Mouse (Mus musculus): Measurements from ENCODE around the gene Nit1. TPM values are rescaled to one million over a fixed set of nuclear protein-coding genes. Genes with fewer than 3 reads are reported as not detected.

Nit1 gene
- polyA plus RNA-seq (2012; rRNA removed), result 20.0 and 23.2 TPM in 2 replicates

DNA sequence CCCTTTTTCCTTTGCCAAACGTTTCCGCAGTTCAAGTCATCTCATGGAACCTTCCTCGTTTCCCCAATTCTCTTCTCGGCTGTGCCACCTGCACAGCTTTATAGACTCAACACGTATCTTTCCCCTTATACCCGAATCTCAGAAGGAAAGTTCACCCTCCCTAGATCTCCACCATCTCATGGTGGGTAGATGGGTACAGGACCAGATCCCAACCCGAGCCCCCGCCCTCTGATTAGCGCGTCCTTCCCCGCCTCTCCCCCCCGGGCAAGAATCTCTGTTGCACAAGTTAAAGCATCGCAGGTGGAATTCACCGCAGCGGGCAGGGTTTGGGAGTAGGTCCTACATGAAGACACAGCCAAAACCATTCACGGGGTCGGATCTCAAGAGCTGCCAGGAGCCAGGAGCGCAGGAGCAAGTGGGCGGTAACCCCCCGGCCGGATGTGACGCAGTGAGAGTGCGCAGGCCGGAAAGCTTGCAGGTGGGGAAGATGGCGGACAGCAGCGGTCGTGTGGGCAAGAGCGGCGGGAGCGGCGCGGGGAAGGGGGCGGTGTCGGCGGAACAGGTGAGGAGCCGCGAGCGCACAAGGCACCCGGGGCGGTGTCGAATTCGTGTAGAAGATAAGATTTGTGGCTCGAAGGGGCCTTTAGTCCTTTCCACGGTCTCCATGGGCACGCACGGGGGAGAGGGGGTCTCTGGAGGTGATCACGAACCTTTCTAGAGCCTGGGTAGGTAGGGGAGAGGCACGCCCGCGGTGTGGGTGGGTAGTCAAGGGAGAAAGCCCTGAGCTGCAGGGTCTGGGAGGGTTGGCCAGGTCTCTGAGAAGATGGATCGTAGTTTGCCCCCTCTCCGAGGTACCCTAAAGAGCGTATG lies at the start of gene Nit1, which contains the start of gene Pfdn2:
Gene Nit1, minus strand, starts transcription at position 422 of the 870 bp plus-strand sequence.
Gene Pfdn2, plus strand, starts transcription at position 446 of the 870 bp plus-strand sequence.

DNA sequence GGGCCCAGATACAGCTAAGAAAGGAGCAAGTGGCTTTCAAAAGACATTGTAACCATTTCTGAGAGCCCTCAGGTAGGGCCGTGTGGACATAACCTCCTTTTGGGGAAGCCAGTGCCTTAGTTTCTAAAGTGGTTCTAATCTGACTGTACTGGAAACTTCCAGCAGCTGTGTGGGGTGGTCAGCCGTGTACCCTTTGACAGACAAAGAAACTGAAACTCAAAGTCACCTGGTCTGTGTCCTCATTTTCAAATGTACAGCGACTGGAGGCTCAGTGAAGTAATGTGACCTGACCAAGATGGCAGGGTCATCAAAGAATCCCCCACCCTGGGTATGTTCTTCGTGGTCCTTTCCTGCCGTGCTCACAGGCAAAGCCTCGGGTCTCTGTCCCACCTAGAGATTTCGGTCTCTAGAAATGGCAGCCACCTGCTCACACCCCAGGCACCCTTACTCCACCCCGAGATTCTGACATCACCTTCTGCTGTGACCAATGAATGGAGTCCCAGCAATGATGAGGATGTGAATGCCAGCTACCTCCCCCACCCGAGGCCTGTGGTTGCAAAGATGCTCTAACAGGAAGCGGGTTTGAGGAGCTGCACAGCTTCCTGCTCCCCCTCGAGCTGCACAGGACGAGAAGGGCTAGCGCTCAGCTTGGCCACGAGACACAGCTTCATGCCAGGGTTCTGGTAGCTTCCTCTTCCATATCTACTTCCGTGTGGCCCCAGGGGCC lies 43.1 kb upstream of the Nit1 start, which contains the start of gene Arhgap30:
Gene Arhgap30, plus strand, starts transcription at position 579 of the 727 bp plus-strand sequence.

DNA sequence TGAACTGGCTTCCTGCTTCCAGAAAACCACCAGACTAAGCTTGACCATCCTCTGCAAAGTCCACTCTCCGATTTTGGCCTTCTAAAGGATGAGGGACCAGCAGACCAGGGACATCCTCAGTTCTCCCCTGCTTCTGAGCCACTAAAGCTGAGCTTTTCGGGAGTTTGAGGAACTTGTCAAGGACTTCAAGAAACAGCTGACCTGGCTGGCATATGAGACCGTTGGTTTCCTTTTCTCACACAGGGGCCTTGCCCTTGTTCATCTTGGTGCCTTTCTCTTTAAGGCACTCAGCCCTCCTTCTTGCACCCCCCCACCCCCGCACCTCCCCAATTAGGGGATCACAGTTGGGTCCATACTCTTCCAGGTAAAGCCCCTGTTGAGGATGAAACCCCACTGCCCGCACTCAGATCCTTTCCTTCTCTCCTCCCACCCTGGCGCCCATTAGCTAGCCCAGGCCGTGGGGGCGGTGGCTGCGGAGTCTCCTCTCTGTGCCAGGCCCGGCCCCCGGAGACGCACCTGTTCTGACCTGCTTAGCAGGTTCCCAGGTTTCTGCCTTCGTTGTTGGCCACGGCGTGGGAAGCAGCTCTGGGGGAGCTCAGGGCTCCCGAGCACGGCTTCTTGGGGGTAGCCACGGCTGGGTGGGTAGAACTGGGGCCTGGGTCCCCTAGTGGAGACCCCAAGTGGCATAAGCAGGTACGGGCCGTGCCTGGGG lies 24.6 kb upstream of the Nit1 start, which contains the start of gene Nectin4:
Gene Nectin4, plus strand, starts transcription at position 255 of the 712 bp plus-strand sequence.

GRCm38 (mm10) chr1:171360656-171361055 lies 15.2 kb upstream of the Nit1 start, which contains the start of gene Klhdc9:
Klhdc9 (minus strand) TSS chr1:171360798.

GRCm38 (mm10) chr1:171328839-171329432 lies 16.5 kb downstream of the Nit1 start, which contains the start of gene Dedd:
Dedd (plus strand) TSS chr1:171329145.

DNA sequence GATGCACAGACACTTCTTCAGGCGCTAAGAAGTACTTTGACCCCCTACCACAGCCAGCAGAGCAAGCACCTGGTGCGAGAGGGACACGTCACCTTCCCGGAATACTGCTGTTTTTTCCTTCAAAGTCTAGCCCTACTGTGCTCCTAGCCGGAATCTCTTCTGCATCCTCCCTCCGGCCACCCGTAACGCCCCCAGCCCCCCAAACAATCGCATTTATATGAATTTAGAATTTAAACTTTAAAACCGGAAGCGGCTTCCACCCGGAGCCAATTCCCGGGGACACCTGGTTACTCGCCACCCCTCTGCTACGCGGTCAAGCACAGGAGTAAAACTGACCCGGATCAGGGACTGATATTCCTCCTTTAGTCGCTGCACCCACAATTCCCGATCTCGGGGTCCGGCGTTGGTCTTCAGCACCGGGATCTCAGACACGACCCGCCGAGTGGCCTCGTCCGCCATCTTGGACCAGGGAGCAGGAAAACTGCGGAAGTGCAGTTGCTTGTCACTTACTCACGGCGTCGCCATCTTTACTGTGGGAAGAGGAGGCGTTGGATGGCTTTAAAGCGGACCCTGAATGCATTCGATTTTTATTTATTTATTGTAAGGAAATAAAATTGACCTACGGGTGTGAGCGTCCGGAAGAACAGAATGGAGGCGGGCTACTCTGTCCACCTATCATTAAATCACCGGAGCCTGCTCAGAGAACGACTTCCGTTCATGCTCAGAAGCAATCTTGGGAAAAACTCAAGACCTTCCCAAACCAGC lies 51.0 kb downstream of the Nit1 start, which contains the start of gene Ufc1:
Gene Ufc1, minus strand, starts transcription at position 727 of the 765 bp plus-strand sequence.

Other genes with a start within 250 kb of the Nit1 start
- 2.0 and 2.2 TPM in 2 replicates for gene Cfap126, start 231.7 kb downstream of the Nit1 start, polyA plus RNA-seq (2012; rRNA removed)
- 101 and 123 TPM in 2 replicates for gene Sdhc, start 195.0 kb downstream of the Nit1 start, polyA plus RNA-seq (2012; rRNA removed)
- 0.08 and 0.11 TPM in 2 replicates for gene Mpz, start 194.9 kb downstream of the Nit1 start, polyA plus RNA-seq (2012; rRNA removed)
- gene Pcp4l1, start 149.4 kb downstream of the Nit1 start, polyA plus RNA-seq (2012; rRNA removed), result 1.0 and 1.1 TPM in 2 replicates
- gene Nr1i3, start 131.7 kb downstream of the Nit1 start, polyA plus RNA-seq (2012; rRNA removed), result 0.59 and 0.90 TPM in 2 replicates
- gene Tomm40l, start 123.1 kb downstream of the Nit1 start, polyA plus RNA-seq (2012; rRNA removed), result 10.6 and 11.9 TPM in 2 replicates
- gene Apoa2, start 120.6 kb downstream of the Nit1 start, polyA plus RNA-seq (2012; rRNA removed), result 2,548 and 2,817 TPM in 2 replicates
- gene Fcer1g, start 111.3 kb downstream of the Nit1 start, polyA plus RNA-seq (2012; rRNA removed), result 41.9 and 56.5 TPM in 2 replicates
- 0.18 and 0.24 TPM in 2 replicates for gene Adamts4, start 95.2 kb downstream of the Nit1 start, polyA plus RNA-seq (2012; rRNA removed)
- 80.1 and 91.3 TPM in 2 replicates for gene Ndufs2, start 94.3 kb downstream of the Nit1 start, polyA plus RNA-seq (2012; rRNA removed)
- 12.0 and 15.2 TPM in 2 replicates for gene B4galt3, start 75.3 kb downstream of the Nit1 start, polyA plus RNA-seq (2012; rRNA removed)
- gene Ppox, start 64.5 kb downstream of the Nit1 start, polyA plus RNA-seq (2012; rRNA removed), result 138 and 165 TPM in 2 replicates
- 16.5 and 19.1 TPM in 2 replicates for gene Usp21, start 57.7 kb downstream of the Nit1 start, polyA plus RNA-seq (2012; rRNA removed)
- 21.5 and 27.7 TPM in 2 replicates for gene Ufc1, start 50.6 kb downstream of the Nit1 start, polyA plus RNA-seq (2012; rRNA removed)
- gene Dedd, start 16.5 kb downstream of the Nit1 start, polyA plus RNA-seq (2012; rRNA removed), result 15.6 and 18.6 TPM in 2 replicates
- 41.8 and 44.2 TPM in 2 replicates for gene Pfdn2, start within 50 bp of the Nit1 start, polyA plus RNA-seq (2012; rRNA removed)
- 0.23 and 0.24 TPM in 2 replicates for gene Klhdc9, start 15.2 kb upstream of the Nit1 start, polyA plus RNA-seq (2012; rRNA removed)
- gene Nectin4, start 24.5 kb upstream of the Nit1 start, polyA plus RNA-seq (2012; rRNA removed), result 0.06 and 0.21 TPM in 2 replicates
- gene Arhgap30, start 43.3 kb upstream of the Nit1 start, polyA plus RNA-seq (2012; rRNA removed), result 2.7 and 3.5 TPM in 2 replicates
- 13.6 and 16.4 TPM in 2 replicates for gene Usf1, start 65.7 kb upstream of the Nit1 start, polyA plus RNA-seq (2012; rRNA removed)
- 0.86 and 0.90 TPM in 2 replicates for gene Tstd1, start 73.2 kb upstream of the Nit1 start, polyA plus RNA-seq (2012; rRNA removed)
- gene F11r, start 91.9 kb upstream of the Nit1 start, polyA plus RNA-seq (2012; rRNA removed), result 12.0 and 13.4 TPM in 2 replicates
- 2.0 and 2.4 TPM in 2 replicates for gene Alyref2, start 157.8 kb upstream of the Nit1 start, polyA plus RNA-seq (2012; rRNA removed)
- gene Itln1, start 189.6 kb upstream of the Nit1 start, polyA plus RNA-seq (2012; rRNA removed), result not detected in 2 replicates
- 0.11 and 0.17 TPM in 2 replicates for gene Cd244a, start 213.5 kb upstream of the Nit1 start, polyA plus RNA-seq (2012; rRNA removed)